Mouse (Mus musculus): ENCODE results near the gene Acer2.
"Not testable (repeated sequence)": the region's sequence is repeated elsewhere in the genome, so short reads cannot be mapped to it uniquely, and the experiment has no call there.

Acer2 gene

GRCm38 (mm10) chr4:86874146-86874847 is at the start of gene Acer2:
Gene Acer2 (plus strand): TSS chr4:86874396.
- peak; percentile 98 for DNase-seq

GRCm38 (mm10) chr4:86825143-86825542 is 49.1 kb upstream of the Acer2 start:
- no peak for DNase-seq

- no peak for DNase-seq
Measured at GRCm38 (mm10) chr4:86831896-86832295, 42.3 kb upstream of the Acer2 start.

- DNase-seq = not testable (repeated sequence)
Measured at GRCm38 (mm10) chr4:86841141-86841540, 33.1 kb upstream of the Acer2 start.

GRCm38 (mm10) chr4:86845384-86845783 is 28.8 kb upstream of the Acer2 start:
- DNase-seq = no peak

- DNase-seq = no peak
Measured at GRCm38 (mm10) chr4:86847246-86847645, 26.9 kb upstream of the Acer2 start.

- no peak for DNase-seq
Measured at GRCm38 (mm10) chr4:86851331-86851730, 22.9 kb upstream of the Acer2 start.

GRCm38 (mm10) chr4:86852018-86852417 is 22.2 kb upstream of the Acer2 start:
- no peak for DNase-seq

GRCm38 (mm10) chr4:86852813-86853590 is 21.2 kb upstream of the Acer2 start:
- no peak for DNase-seq

- no peak for DNase-seq
Measured at GRCm38 (mm10) chr4:86856304-86857112, 17.7 kb upstream of the Acer2 start.

GRCm38 (mm10) chr4:86857113-86858069 is 16.8 kb upstream of the Acer2 start, which contains the start of gene Rps6:
Gene Rps6 (minus strand): TSS chr4:86857412.
- peak; percentile 99 for DNase-seq

- DNase-seq = no peak
Measured at GRCm38 (mm10) chr4:86858070-86858440, 16.1 kb upstream of the Acer2 start.

GRCm38 (mm10) chr4:86864087-86864486 is 10.1 kb upstream of the Acer2 start:
- no peak for DNase-seq

GRCm38 (mm10) chr4:86871988-86872387 is 2.2 kb upstream of the Acer2 start:
- DNase-seq = no peak

- DNase-seq = no peak
Measured at GRCm38 (mm10) chr4:86873072-86873471, 1.1 kb upstream of the Acer2 start.

GRCm38 (mm10) chr4:86879477-86879876 is 5.3 kb downstream of the Acer2 start:
- DNase-seq = no peak

- no peak for DNase-seq
Measured at GRCm38 (mm10) chr4:86881178-86881577, 7.0 kb downstream of the Acer2 start.

- peak; percentile 58 for DNase-seq
Measured at GRCm38 (mm10) chr4:86882413-86882812, 8.2 kb downstream of the Acer2 start.

- peak; percentile 76 for DNase-seq
Measured at GRCm38 (mm10) chr4:86884945-86885344, 10.7 kb downstream of the Acer2 start.

- peak; percentile 44 for DNase-seq
Measured at GRCm38 (mm10) chr4:86885790-86886159, 11.6 kb downstream of the Acer2 start.

- DNase-seq = peak; percentile 95
Measured at GRCm38 (mm10) chr4:86886160-86886878, 12.1 kb downstream of the Acer2 start.

Measured in lung, postnatal 36 days (tissue).